Mouse (Mus musculus) cerebellum, adult 11-12 months (tissue): ENCODE data around the gene Cbwd1.
"Not testable (repeated sequence)": the region's sequence is repeated elsewhere in the genome, so short reads cannot be mapped to it uniquely, and the experiment has no call there.

Experiments used
- DNase-seq: peaks from one replicate; pipeline ENCODE4 v3.0.0; 2022

Gene Cbwd1

DNA sequence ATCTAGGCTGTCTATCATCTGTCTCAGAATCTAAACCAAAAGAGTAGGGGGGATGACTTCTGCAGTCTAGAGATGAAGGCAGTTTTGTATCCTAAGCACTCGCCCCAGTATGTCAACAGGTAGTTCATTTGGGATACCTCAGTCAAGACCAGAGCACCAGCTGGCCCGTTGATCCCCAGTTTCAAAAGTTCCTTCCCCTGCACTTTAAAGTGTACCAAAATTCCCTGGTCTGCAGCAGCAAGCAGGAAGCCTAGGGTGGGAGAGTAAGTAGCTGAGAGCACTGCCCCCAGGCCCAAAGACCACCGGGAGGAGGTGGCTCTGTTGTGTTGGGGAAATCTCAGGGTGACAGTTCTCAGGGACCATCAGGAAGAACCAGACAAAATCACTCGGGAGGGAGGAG lies 64.9 kb downstream of the Cbwd1 start:
- DNase-seq: no peak

DNA sequence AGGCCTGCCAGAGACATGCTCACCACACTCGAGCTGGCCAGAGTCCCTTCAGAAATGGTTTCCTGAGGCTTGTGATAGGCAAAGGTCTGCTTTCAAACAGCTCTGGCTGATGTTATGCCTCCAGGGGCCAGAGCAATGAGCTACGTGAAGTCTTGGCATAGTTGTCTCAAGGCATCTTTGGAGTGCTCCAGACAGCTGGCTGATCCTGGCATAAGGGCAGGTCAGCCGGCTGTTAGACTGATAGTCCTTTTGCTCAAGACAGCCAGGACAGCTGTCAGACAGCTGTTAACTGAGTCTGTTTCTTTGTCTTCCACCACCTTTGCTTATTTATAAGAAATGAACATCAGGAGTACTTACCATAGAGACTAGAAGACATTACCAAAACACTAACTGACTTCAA lies 74.5 kb downstream of the Cbwd1 start:
- DNase-seq: no peak

DNA sequence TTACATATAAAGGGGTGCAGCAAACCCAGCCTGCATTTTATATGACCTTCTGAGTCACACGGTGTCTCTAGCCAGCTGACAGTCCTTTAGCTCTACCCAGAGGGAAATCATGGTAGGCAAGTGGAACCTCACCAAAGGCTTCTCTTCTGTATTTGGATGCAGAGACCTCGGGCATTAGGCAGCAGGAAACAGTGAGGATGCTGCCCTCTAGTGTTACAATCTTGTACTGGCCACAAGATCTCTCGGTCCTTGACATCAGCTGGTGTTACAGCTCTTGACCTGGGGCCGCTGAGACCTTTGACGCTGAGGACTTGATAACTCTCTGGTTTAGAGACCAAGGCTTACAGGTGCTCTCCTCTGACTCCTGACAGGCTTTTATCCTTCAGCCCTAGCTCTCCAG lies 75.9 kb downstream of the Cbwd1 start:
- no peak for DNase-seq

DNA sequence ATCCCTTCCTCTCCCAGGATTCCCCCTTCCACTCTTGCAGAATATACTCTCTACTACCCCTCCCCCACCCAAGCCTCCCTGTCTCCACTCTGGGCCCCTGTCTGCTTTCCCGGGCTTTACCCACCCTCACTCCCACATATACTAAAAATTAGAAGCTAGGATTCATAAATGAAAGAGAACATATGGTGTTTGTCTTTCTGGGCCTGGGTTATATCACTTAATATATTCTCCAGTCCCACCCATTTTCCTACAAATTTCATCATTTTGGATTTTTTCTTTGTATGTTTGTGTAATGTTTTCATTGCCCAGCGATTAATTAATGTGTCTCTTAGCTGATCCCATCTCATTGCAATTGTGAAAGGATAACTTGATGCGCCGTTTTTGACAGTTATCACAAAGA lies 80.2 kb downstream of the Cbwd1 start:
- DNase-seq: no peak

DNA sequence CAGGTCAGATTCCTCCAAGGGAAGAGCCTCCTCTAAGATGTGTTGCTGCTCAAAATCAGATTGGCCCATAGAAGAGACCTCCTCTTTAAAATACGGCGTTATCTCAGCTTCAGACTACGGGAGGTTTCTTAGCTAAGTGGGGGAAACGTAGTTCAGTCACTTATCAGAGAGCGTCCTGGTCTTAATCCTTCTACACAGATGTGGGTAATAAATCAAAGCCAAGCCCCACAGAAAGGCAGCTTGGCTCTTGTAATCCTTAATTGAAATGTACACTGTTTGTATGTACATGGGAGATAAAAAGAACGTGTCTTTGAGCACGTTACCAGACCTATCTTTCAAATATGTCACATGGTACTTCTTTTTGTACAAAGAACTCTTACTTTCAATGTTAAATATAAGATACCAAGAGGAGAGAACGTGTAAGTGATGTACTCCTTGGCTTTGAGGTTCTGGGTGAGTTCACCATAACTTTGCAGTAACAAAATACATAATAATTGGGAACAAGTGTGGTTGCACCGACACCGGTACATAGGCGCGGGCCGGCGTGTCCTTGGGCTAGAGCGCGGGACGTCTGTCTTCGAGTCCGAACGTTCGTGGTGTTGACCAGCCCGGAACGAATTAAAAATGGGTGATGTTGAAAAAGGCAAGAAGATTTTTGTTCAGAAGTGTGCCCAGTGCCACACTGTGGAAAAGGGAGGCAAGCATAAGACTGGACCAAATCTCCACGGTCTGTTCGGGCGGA lies 86.1 kb downstream of the Cbwd1 start, which contains the start of gene Gm10053:
TSS of gene Gm10053 (plus strand) at position 558 of the 742 bp plus-strand sequence.
- not testable (repeated sequence) for DNase-seq

DNA sequence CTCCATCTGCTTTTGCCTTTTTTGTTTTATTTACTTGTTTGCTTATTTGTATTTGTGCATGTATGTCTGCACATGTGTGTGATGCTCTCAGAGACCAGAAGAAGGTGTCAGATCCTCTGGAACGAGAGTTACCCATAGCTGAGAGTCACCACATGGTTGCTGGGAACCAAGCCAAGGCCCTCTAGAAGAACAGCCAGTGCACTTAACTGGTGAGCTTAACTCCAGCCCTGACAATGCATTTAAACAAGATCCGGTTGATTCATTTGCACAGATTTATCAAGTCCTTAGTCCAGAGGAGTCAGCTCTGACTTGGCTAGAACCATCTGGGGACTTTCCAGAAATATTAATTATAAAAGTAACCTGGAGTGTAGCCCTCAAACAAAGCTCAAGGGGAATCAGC lies 87.5 kb downstream of the Cbwd1 start:
- no peak for DNase-seq

DNA sequence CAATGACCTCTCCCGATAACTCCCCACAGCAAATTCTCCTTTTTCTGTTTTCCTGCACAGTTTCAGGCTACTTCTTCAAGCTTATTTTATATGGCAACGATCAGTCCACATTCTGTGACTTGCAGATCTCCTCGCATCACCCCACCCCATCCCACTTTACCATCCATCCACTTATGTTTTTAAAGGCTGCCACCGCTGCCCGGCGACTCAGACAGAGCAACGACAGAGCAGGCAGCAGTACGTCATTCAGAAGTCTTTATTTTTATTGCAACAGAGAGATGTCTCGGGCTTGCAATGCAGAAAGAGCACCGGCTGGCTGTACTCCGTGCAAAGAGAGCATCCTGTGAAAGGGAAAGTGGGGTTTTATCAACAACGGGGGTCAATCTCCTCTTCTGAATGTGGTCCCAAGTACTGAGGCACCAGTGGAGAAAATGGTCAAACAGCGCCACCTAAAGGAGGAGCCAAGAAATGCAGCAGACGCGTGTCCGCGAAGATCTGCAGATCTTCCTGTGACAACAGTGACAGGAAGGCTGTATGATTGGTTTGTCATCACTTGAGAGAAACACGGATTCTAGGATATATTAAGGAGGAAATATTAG lies 90.3 kb downstream of the Cbwd1 start:
- no peak for DNase-seq
